ENCODE assay signal across 20 mouse cellular contexts in genomic region chr3:72713806-72714205, GRCm38 (mm10).
DNase-seq lines count a peak whose midpoint lies in the region; TF ChIP-seq lines count a peak whose summit lies in the region.
"Had no signal": no experiment of that assay in that cellular context is flagged by ENCODE, and none has a peak within 500 bp of the region (broad histone marks: within the 10 kb centered on the region; RNA-seq: fewer than 3 reads in every experiment).

No protein-coding gene starts in this region.

- H3K79me2 ChIP-seq in heart, adult 2 months (replicated peaks; ENCODE audit: control insufficient read depth, insufficient read depth, low read length) = no peaks in the 10 kb centered on the region

- no peaks in the 10 kb centered on the region for H3K36me3 ChIP-seq in heart, adult 2 months (ENCODE audit: control insufficient read depth, insufficient read depth, low read length)
- H3K36me3 ChIP-seq: embryonic facial prominence, embryonic 13.5 days; embryonic facial prominence, embryonic 15.5 days; forebrain, embryonic 10.5 days had no signal

- no peak overlapping the region for H3K27ac ChIP-seq in heart, adult 2 months
- H3K27ac ChIP-seq in cerebellum, adult 2 months (ENCODE audit: insufficient read depth, low read length) = no peak overlapping the region
- H3K27ac ChIP-seq: embryonic facial prominence, embryonic 13.5 days; embryonic facial prominence, embryonic 15.5 days; forebrain, embryonic 10.5 days; forebrain, embryonic 13.5 days had no signal

- no peaks in the 10 kb centered on the region for H3K27me3 ChIP-seq in heart, adult 2 months (ENCODE audit: control insufficient read depth, insufficient read depth, low read length)
- no peaks in the 10 kb centered on the region for H3K27me3 ChIP-seq in cerebellum, adult 2 months (ENCODE audit: control insufficient read depth, insufficient read depth, low read length)
- H3K27me3 ChIP-seq: embryonic facial prominence, embryonic 13.5 days; embryonic facial prominence, embryonic 15.5 days; forebrain, embryonic 13.5 days had no signal

- intact Hi-C loops in heart, adult 2 months (cut with DNase I) = no loop called here

- H3K4me3 ChIP-seq in heart, adult 2 months = no peak overlapping the region
- no peak overlapping the region for H3K4me3 ChIP-seq in cerebellum, adult 2 months (replicated peaks; ENCODE audit: insufficient read depth, low read depth, low read length)
- H3K4me3 ChIP-seq: embryonic facial prominence, embryonic 13.5 days; embryonic facial prominence, embryonic 15.5 days; erythroblast, embryonic 14.5 days; forebrain, embryonic 10.5 days; forebrain, embryonic 13.5 days had no signal

- WGBS in heart, adult 2 months = 81% methylated on average over 2 of the region's 2 CpGs
- 39% methylated on average over 2 of the region's 2 CpGs for WGBS in cerebellum, adult 2 months

- H3K9ac ChIP-seq in heart, adult 2 months (ENCODE audit: low read depth, low read length) = no peak overlapping the region
- H3K9ac ChIP-seq: embryonic facial prominence, embryonic 13.5 days; embryonic facial prominence, embryonic 15.5 days; forebrain, embryonic 13.5 days had no signal

- DNase-seq in heart, adult 11 months = peak; percentile 29
- DNase-seq in heart, adult 2 months = no peak
- peak; percentile 95 for DNase-seq in Muller cell, postnatal 12 days (ENCODE audit: inconsistent ontology term)
- peak; percentile 23 for DNase-seq in brain, embryonic 14.5 days (ENCODE audit: low read depth)
- peak; percentile 8 for DNase-seq in retina, postnatal 1 day
- DNase-seq in frontal cortex, postnatal 14 days (ENCODE audit: low spot score in 2 of 2) = no peak
- DNase-seq in cerebellum, adult 2 months = no peak
- DNase-seq: adrenal gland, adult 8-10 months; adrenal gland, postnatal 14 days; cerebellum, adult 11-12 months; cerebellum, adult 8-10 months; cerebellum, adult 9-11 months; cerebellum, postnatal 14 days; cerebellum, postnatal 36 days; embryo, embryonic 11 days had no signal

- no peak for TF ChIP-seq EP300 in heart, adult 2 months (IDR thresholded peaks at IDR 0.05; ENCODE audit: insufficient read depth, low read depth, low read length)

- TF ChIP-seq CTCF in heart, adult 2 months (IDR thresholded peaks at IDR 0.05) = no peak
- TF ChIP-seq CTCF in brain, embryonic 14.5 days (IDR thresholded peaks at IDR 0.05; ENCODE audit: borderline replicate concordance, extremely low read depth, insufficient read depth, insufficient read length) = no peak
- no peak for TF ChIP-seq CTCF in cerebellum, adult 2 months (IDR thresholded peaks at IDR 0.05; ENCODE audit: borderline replicate concordance, insufficient read depth, low read depth, low read length)

- no peaks in the 10 kb centered on the region for H3K4me1 ChIP-seq in heart, adult 2 months (ENCODE audit: control insufficient read depth, insufficient read depth, low read length)
- H3K4me1 ChIP-seq in cerebellum, adult 2 months (ENCODE audit: control insufficient read depth, insufficient read depth, low read length) = no peaks in the 10 kb centered on the region
- H3K4me1 ChIP-seq: embryonic facial prominence, embryonic 13.5 days; embryonic facial prominence, embryonic 15.5 days; forebrain, embryonic 10.5 days; forebrain, embryonic 13.5 days had no signal

- no peak for TF ChIP-seq POLR2A in heart, adult 2 months (IDR thresholded peaks at IDR 0.05; ENCODE audit: insufficient read depth, low read depth, low read length)
- no peak for TF ChIP-seq POLR2A in brain, embryonic 14.5 days (IDR thresholded peaks at IDR 0.05; ENCODE audit: borderline replicate concordance, extremely low read depth, insufficient read depth, insufficient read length, poor library complexity, severe bottlenecking)
- no peak for TF ChIP-seq POLR2A in cerebellum, adult 2 months (IDR thresholded peaks at IDR 0.05; ENCODE audit: borderline replicate concordance, insufficient read depth, low read length)

Comparison
In these comparisons a context has a peak if more than half of its experiments do, and no peak if none do; other contexts are left out.
1. DNase-seq: peak in heart, adult 11 months (single experiment), Muller cell, postnatal 12 days (single experiment), brain, embryonic 14.5 days (single experiment) and retina, postnatal 1 day (single experiment); none in heart, adult 2 months (0 of 2), frontal cortex, postnatal 14 days (0 of 2) and cerebellum, adult 2 months (0 of 2).